Mouse (Mus musculus) embryonic facial prominence, embryonic 14.5 days (tissue): ENCODE data around the gene Mdm4. TPM values are rescaled to one million over a fixed set of nuclear protein-coding genes. Genes with fewer than 3 reads are reported as not detected.

Experiments used
- ATAC-seq: fragments of 200-750 bp; cut with Nextera tagmentation; 2 replicates; pipeline ENCODE4 v1.8.0; 2017; ENCODE audit warnings: low read depth, moderate number of reproducible peaks, moderate TSS enrichment
- DNase-seq: peaks from one replicate; pipeline ENCODE4 v3.0.0-alpha.2; 2015; ENCODE audit warnings: low spot score
- H3K27ac ChIP-seq: fragments of 300-500 bp; sonication (generic); replicated peaks from 2 replicates; pipeline ENCODE4 v1.5.1; 2014; ENCODE audit warnings: low read depth, mild to moderate bottlenecking, low read length, moderate library complexity
- H3K27me3 ChIP-seq: fragments of 300-500 bp; sonication (generic); replicated peaks from 2 replicates; pipeline ENCODE4 v1.6.1; 2014; ENCODE audit warnings: low read length; ENCODE audit not compliant: control insufficient read depth, insufficient read depth
- H3K36me3 ChIP-seq: fragments of 300-500 bp; sonication (generic); 2 replicates; pipeline ENCODE4 v1.6.1; 2014; ENCODE audit warnings: low read length, mixed read lengths; ENCODE audit not compliant: control insufficient read depth, insufficient read depth
- H3K4me1 ChIP-seq: fragments of 300-500 bp; sonication (generic); 2 replicates; pipeline ENCODE4 v1.6.1; 2014; ENCODE audit warnings: antibody characterized with exemption, low read length; ENCODE audit not compliant: control insufficient read depth, insufficient read depth
- H3K4me2 ChIP-seq: fragments of 300-500 bp; sonication (generic); 2 replicates; pipeline ENCODE4 v1.6.1; 2014; ENCODE audit warnings: low read depth, mild to moderate bottlenecking, low read length, moderate library complexity, mixed read lengths
- H3K4me3 ChIP-seq: fragments of 300-500 bp; sonication (generic); 2 replicates; pipeline ENCODE4 v1.5.1; 2014; ENCODE audit warnings: low read depth, mild to moderate bottlenecking, low read length
- H3K9ac ChIP-seq: fragments of 300-500 bp; sonication (generic); 2 replicates; pipeline ENCODE4 v1.6.1; 2014; ENCODE audit warnings: low read depth, mild to moderate bottlenecking, low read length, moderate library complexity, mixed read lengths
- H3K9me3 ChIP-seq: fragments of 300-500 bp; sonication (generic); 2 replicates; pipeline ENCODE4 v1.6.1; 2016; ENCODE audit warnings: low read length; ENCODE audit not compliant: control insufficient read depth
- WGBS: fragments of 180-500 bp; shearing (Covaris S2); extraction: QIAGEN DNeasy Blood & Tissue Kit; methylation state at CpG from one replicate; pipeline ENCODE4 v1.1.7; 2014; 5-methylcytosine and 5-hydroxymethylcytosine counted together
- polyA plus RNA-seq: library from polyadenylated mRNA; unstranded; fragments of >200 nt; fragmentation: Nextera tagmentation; extraction: Ambion mirVana; gene quantifications from 2 replicates; pipeline ENCODE4 v1.2.1, GENCODE M21; 2014

The Mdm4 gene
- polyA plus RNA-seq, 1 experiment from 2014 or later: 33.4 TPM

DNA sequence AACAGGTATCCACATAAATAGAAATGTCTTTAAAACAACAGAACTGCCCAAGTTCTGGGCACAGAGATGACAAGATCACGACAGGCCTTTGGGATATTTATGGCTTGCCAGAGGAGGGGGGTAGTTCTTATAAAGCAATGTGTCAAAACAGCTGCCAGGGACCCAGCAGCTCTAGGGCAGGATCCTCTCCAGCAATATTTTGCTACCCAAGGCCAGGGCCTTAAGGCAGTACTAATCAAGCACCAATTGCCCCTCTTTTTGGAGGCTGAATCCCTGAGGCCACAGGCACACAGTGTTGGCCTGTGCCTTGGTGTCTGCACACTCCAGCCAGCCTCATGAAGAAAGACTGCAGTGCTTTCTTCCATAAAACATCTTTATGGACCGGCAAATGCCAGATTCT, 66.3 kb downstream of the Mdm4 start:
- no peaks in the 10 kb centered on the region for H3K27me3 ChIP-seq
- H3K4me3 ChIP-seq: no peak overlapping the region
- no peaks in the 10 kb centered on the region for H3K36me3 ChIP-seq
- H3K27ac ChIP-seq: no peak overlapping the region
- ATAC-seq (no peak), DNase-seq (no peak)
- no peaks in the 10 kb centered on the region for H3K4me1 ChIP-seq
- no peak overlapping the region for H3K9ac ChIP-seq
- WGBS: 85% methylated on average over 2 of the region's 2 CpGs
- H3K4me2 ChIP-seq: no peak overlapping the region
- no peaks in the 10 kb centered on the region for H3K9me3 ChIP-seq

DNA sequence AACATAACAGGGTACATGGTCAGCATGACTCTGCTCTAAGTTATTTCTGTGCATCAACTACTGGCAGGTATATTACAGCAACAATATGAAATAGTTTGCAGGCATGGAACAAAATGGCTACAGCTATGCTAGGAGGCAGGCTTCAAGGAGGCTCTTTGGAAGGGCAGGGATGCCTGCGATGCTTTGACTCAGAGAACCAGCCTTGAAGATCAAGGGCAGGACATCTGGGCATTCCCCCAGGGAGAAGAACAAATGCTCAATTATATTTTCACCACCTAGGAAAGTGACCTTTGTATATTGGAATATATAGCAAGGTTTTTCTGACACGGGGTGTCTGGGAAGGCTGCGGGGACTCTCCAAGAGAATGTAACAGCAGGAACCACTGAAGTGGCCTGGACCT, 68.6 kb downstream of the Mdm4 start:
- Histone ChIP-seq H3K4me1 (no peaks in the 10 kb centered on the region), H3K4me2 (no peak overlapping the region), H3K9me3 (no peaks in the 10 kb centered on the region), H3K27ac (no peak overlapping the region), H3K27me3 (no peaks in the 10 kb centered on the region), H3K36me3 (no peaks in the 10 kb centered on the region), H3K9ac (no peak overlapping the region), H3K4me3 (no peak overlapping the region)
- DNase-seq: no peak
- 75% methylated on average over 3 of the region's 3 CpGs for WGBS
- no peak for ATAC-seq

DNA sequence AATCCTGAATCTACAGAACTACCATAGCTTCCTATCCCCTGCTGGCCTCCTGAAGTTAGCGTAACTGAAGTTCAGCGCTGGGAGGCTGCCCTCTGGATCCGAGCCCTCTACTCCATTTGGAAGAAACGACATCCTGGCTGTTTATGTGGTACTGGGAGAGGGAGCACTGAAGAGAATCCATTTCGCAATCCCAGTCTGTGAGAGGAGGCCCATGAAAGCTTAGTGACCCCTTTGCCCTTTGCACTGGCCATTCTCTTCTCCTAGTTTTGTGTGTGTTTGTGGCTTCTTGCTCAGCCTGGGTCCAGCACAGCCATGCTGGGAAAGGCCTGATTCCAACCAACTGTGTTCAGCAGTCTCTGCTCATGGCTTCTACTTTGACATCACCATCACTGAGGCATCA, 73.6 kb downstream of the Mdm4 start:
- Histone ChIP-seq H3K27me3 (no peaks in the 10 kb centered on the region), H3K4me3 (no peak overlapping the region), H3K9me3 (no peaks in the 10 kb centered on the region), H3K27ac (no peak overlapping the region), H3K36me3 (no peaks in the 10 kb centered on the region), H3K4me2 (no peak overlapping the region), H3K4me1 (no peaks in the 10 kb centered on the region), H3K9ac (no peak overlapping the region)
- 77% methylated on average over 5 of the region's 5 CpGs for WGBS
- ATAC-seq (no peak), DNase-seq (no peak)

DNA sequence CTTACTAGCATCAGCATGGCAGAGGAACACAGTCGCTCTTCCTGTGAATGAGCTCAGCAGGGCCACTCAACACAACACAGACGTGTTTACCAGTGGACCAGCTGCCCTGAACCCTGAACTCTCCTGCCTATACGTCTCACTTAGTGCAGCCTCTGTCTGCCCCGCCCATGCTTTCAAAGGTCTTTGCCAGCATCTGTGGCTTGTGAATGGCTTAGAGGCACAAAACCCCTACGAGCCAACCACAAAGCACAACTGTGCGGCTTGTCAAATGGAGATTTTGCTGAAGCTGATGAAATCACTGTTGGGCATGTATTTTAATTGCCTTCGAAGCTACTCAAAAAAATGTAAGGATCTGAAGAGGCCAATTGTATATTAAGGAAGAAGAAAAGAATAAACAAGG, 82.5 kb downstream of the Mdm4 start:
- no peak for ATAC-seq
- no peaks in the 10 kb centered on the region for H3K27me3 ChIP-seq

DNA sequence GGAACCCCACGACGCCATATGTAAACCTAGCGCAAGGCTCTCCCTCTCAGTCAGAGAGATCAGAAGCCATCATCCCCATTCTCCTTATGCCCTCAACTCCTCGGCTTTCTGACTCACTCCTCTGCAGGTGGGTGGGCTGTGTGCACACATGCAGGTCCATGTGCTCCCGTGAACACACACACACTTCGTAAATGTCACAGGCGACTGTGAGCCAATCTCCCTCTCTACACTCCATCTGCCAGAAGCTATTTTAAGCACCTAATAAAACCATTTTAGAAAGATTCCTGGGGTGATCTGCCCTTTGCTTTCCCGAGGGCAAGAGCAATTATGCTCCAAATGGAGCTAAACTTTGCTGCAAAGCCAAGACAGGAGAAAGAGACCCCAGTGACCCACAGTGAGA, 84.5 kb downstream of the Mdm4 start:
- H3K4me2 ChIP-seq: no peak overlapping the region
- H3K4me1 ChIP-seq: no peaks in the 10 kb centered on the region
- no peak overlapping the region for H3K9ac ChIP-seq
- no peaks in the 10 kb centered on the region for H3K27me3 ChIP-seq
- H3K9me3 ChIP-seq: no peaks in the 10 kb centered on the region
- ATAC-seq: no peak
- DNase-seq: no peak
- no peak overlapping the region for H3K27ac ChIP-seq
- no peak overlapping the region for H3K4me3 ChIP-seq
- WGBS: 59% methylated on average over 8 of the region's 8 CpGs
- no peaks in the 10 kb centered on the region for H3K36me3 ChIP-seq

More for the DNA sequence above, 82.5 kb downstream of the Mdm4 start:
- H3K4me2 ChIP-seq: no peak overlapping the region
- no peak overlapping the region for H3K9ac ChIP-seq
- H3K36me3 ChIP-seq: no peaks in the 10 kb centered on the region
- H3K4me1 ChIP-seq: no peaks in the 10 kb centered on the region
- H3K9me3 ChIP-seq: no peaks in the 10 kb centered on the region
- H3K27ac ChIP-seq: no peak overlapping the region
- H3K4me3 ChIP-seq: no peak overlapping the region
- WGBS: 58% methylated on average over 7 of the region's 7 CpGs
- DNase-seq: no peak

DNA sequence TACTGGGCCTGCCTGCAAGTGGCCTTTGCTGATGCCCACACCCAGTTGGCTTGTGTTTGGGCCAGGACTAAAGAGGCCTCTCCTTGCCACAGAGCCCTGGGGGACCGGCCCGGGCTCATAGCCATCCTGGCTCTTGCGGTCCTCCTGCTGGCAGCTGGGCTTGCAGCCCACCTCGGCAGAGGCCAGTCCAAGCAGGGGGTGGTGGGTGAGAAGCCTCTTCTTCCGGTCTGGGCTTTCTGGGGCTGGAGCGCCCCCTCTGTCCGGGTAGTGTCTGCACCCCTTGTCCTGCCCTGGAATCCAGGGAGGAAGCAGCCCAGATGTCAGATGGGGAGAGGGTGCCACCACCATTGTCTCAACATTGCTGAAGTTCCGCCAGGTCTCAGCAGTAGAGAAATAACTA, 91.4 kb downstream of the Mdm4 start:
- no peak overlapping the region for H3K4me3 ChIP-seq
- ATAC-seq (no peak; the same call in 1 of the 2 replicates), DNase-seq (no peak)
- H3K9ac ChIP-seq: no peak overlapping the region
- no peaks in the 10 kb centered on the region for H3K4me1 ChIP-seq
- 85% methylated on average over 5 of the region's 8 CpGs for WGBS
- H3K36me3 ChIP-seq: no peaks in the 10 kb centered on the region
- no peak overlapping the region for H3K27ac ChIP-seq
- H3K27me3 ChIP-seq: no peaks in the 10 kb centered on the region
- H3K9me3 ChIP-seq: no peaks in the 10 kb centered on the region
- H3K4me2 ChIP-seq: no peak overlapping the region

DNA sequence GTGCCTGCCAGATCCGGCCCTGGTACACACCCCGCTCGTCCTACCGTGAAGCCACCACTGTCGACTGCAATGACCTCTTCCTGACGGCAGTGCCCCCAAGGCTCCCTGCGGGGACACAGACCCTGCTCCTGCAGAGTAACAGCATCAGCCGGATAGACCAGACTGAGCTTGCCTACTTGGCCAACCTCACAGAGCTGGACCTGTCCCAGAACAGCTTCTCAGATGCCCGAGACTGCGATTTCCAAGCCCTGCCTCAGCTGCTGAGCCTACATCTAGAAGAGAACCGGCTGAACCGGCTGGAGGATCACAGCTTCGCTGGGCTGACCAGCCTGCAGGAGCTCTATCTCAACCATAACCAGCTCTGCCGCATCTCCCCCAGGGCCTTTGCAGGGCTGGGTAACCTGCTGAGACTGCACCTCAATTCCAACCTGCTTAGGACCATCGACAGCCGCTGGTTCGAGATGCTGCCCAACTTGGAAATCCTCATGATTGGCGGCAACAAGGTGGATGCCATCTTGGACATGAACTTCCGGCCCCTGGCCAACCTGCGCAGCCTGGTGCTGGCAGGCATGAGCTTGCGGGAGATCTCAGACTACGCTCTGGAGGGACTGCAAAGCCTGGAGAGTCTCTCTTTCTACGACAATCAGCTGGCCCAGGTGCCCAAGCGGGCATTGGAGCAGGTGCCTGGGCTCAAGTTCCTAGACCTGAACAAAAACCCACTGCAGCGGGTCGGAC, 92.9 kb downstream of the Mdm4 start:
- H3K9ac ChIP-seq: no peak overlapping the region
- no peaks in the 10 kb centered on the region for H3K9me3 ChIP-seq
- no peak overlapping the region for H3K27ac ChIP-seq
- H3K4me2 ChIP-seq: no peak overlapping the region
- no peaks in the 10 kb centered on the region for H3K27me3 ChIP-seq
- H3K4me3 ChIP-seq: no peak overlapping the region
- no peak for DNase-seq
- ATAC-seq: no peak
- 87% methylated on average over 25 of the region's 26 CpGs for WGBS
- no peaks in the 10 kb centered on the region for H3K4me1 ChIP-seq
- H3K36me3 ChIP-seq: no peaks in the 10 kb centered on the region

DNA sequence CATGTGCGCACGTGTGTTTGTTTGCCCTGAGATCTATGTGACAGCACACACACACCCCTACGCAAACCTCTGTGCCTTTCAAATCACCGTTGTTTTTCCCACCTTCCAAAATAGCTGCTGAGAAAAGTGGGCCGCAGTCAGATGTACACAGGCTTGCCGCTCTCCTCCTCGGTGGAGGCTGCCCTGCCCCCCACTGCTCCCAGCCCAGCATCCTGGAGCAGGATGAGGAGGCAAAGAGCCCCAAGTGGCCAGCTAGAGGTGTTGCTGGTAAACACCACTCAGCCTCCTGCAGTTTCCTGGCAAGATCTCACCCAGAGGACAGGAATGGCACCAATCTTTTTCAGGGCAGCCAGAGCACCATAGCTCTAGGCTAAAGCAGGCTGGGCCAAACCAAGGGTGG, 95.5 kb downstream of the Mdm4 start:
- ATAC-seq: no peak
- WGBS: 22% methylated on average over 7 of the region's 7 CpGs
- Histone ChIP-seq H3K4me3 (no peak overlapping the region), H3K4me2 (no peak overlapping the region), H3K36me3 (no peaks in the 10 kb centered on the region), H3K27ac (no peak overlapping the region), H3K27me3 (no peaks in the 10 kb centered on the region), H3K4me1 (no peaks in the 10 kb centered on the region), H3K9me3 (no peaks in the 10 kb centered on the region), H3K9ac (no peak overlapping the region)
- DNase-seq: peak; percentile 46

DNA sequence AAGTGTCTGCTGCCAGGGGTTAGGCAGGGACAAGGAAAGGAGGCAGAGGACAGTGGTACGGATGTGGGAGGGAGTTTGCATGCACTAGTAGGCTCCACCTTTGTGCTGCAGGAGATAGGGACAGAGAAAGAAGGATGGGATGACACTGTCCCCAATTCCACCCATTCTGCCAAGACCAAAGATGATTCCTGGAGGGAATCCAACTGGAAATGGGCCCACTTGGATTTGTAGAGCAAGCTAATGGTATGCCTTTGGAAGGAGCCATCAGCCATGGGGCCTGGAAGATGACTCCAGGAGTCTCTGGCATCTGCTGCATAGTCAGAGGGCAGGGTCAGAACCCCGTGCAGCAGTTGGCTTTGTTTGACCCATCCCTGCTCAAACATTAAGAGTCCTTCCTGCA, 97.9 kb downstream of the Mdm4 start:
- Histone ChIP-seq H3K4me2 (no peak overlapping the region), H3K36me3 (no peaks in the 10 kb centered on the region), H3K9me3 (no peaks in the 10 kb centered on the region), H3K4me3 (no peak overlapping the region), H3K9ac (no peak overlapping the region), H3K27me3 (no peaks in the 10 kb centered on the region), H3K27ac (no peak overlapping the region), H3K4me1 (no peaks in the 10 kb centered on the region)
- WGBS: 79% methylated on average over 2 of the region's 2 CpGs
- no peak for DNase-seq
- ATAC-seq: no peak
